Mouse (Mus musculus): ENCODE measurements around the gene Cpe. TPM values are rescaled to one million over a fixed set of nuclear protein-coding genes. Genes with fewer than 3 reads are reported as not detected.

Cpe gene
- total and polyA plus RNA-seq, 3 experiments, result 0.13 TPM; not detected in 2

- no peak for DNase-seq (ENCODE audit: extremely low read depth)
- no peak overlapping the region for H3K9ac ChIP-seq (ENCODE audit: insufficient read depth, low read depth)
- no peak overlapping the region for H3K27ac ChIP-seq (ENCODE audit: insufficient read depth, low read depth)
- dilution Hi-C loops (cut with MboI; ENCODE audit: extremely low pct_ligation_motif_present, extremely low pct_unique_long_range_greater_than_20kb, low sequenced_read_pairs) (no loop called here), in situ Hi-C loops (cut with MboI; ENCODE audit: low pct_ligation_motif_present, low pct_unique_long_range_greater_than_20kb, low sequenced_read_pairs) (no loop called here)
- no peaks in the 10 kb centered on the region for H3K36me3 ChIP-seq (replicated peaks in 1 of 2; ENCODE audit: control insufficient read depth in 1 of 2, insufficient read depth in 1 of 2, low read length in 1 of 2)
- no peaks in the 10 kb centered on the region for H3K27me3 ChIP-seq (replicated peaks)
- H3K9me3 ChIP-seq (replicated peaks; ENCODE audit: low read length), result no peaks in the 10 kb centered on the region
- no peak overlapping the region for H3K4me3 ChIP-seq (replicated peaks in 1 of 3; ENCODE audit: low read depth in 2 of 3, low read length in 2 of 3, poor library complexity in 1 of 3)
- H3K79me2 ChIP-seq (replicated peaks; ENCODE audit: control insufficient read depth, extremely low read depth, insufficient read depth, poor library complexity, severe bottlenecking), result no peaks in the 10 kb centered on the region
- no peaks in the 10 kb centered on the region for H3K4me1 ChIP-seq (ENCODE audit: control insufficient read depth in 1 of 2, insufficient read depth in 2 of 2)
- TF ChIP-seq EP300 (IDR thresholded peaks at IDR 0.05; ENCODE audit: low read length) (no peak), BHLHE40 (IDR thresholded peaks at IDR 0.05; ENCODE audit: low read depth, low read length) (0 out of 2 replicates have a peak, but pooled peaks have one; percentile 6)
- H3K4me2 ChIP-seq (ENCODE audit: insufficient read depth, low read depth, poor library complexity, severe bottlenecking), result no peak overlapping the region
These were observed 48.5 kb downstream of the Cpe start for GRCm38 (mm10) chr8:64644108-64645005.

- no peak for TF ChIP-seq ZKSCAN1 (IDR thresholded peaks at IDR 0.05; ENCODE audit: borderline replicate concordance, low read depth, low read length)
- no peak for TF ChIP-seq USF2 (conservative IDR thresholded peaks at IDR 0.05; ENCODE audit: low read depth, low read length)
- no peak for TF ChIP-seq MXI1 (IDR thresholded peaks at IDR 0.05; ENCODE audit: low read depth, low read length)
- no peak for TF ChIP-seq BHLHE40 (IDR thresholded peaks at IDR 0.05; ENCODE audit: low read depth, low read length)
- TF ChIP-seq IRF4 (IDR thresholded peaks at IDR 0.05; ENCODE audit: low read depth, low read length), result no peak
- TF ChIP-seq GABPA (IDR thresholded peaks at IDR 0.05; ENCODE audit: insufficient replicate concordance, low read depth, low read length), result no peak
- TF ChIP-seq HCFC1 (IDR thresholded peaks at IDR 0.05; ENCODE audit: low read depth, low read length), result no peak
- TF ChIP-seq PAX5 (IDR thresholded peaks at IDR 0.05; ENCODE audit: low read length), result no peak
- TF ChIP-seq USF1 (IDR thresholded peaks at IDR 0.05; ENCODE audit: low read depth, low read length), result no peak
- no peak for TF ChIP-seq RAD21 (IDR thresholded peaks at IDR 0.05; ENCODE audit: low read depth, low read length)
- no peak for TF ChIP-seq ELF1 (IDR thresholded peaks at IDR 0.05; ENCODE audit: low read depth, low read length)
- TF ChIP-seq MAFK (IDR thresholded peaks at IDR 0.05; ENCODE audit: insufficient replicate concordance, low read length), result no peak
- no peak for TF ChIP-seq JUND (conservative IDR thresholded peaks at IDR 0.05; ENCODE audit: low read depth, low read length)
- no peak for TF ChIP-seq MAZ (IDR thresholded peaks at IDR 0.05; ENCODE audit: low read depth, low read length)
- no peak for TF ChIP-seq SIN3A (IDR thresholded peaks at IDR 0.05; ENCODE audit: low read length)
- TF ChIP-seq KAT2A (IDR thresholded peaks at IDR 0.05; ENCODE audit: insufficient replicate concordance, low read length), result no peak
- TF ChIP-seq JUN (IDR thresholded peaks at IDR 0.05; ENCODE audit: insufficient read depth, low read depth, low read length), result no peak
- no peak for TF ChIP-seq MYC (IDR thresholded peaks at IDR 0.05; ENCODE audit: low read depth, low read length)
- no peak for TF ChIP-seq CHD1 (IDR thresholded peaks at IDR 0.05; ENCODE audit: low read depth, low read length)
- in situ Hi-C loops (cut with MboI; ENCODE audit: low pct_ligation_motif_present, low pct_unique_long_range_greater_than_20kb, low sequenced_read_pairs) (no loop called here), dilution Hi-C loops (cut with MboI; ENCODE audit: extremely low pct_ligation_motif_present, extremely low pct_unique_long_range_greater_than_20kb, low sequenced_read_pairs) (no loop called here)
- no peaks in the 10 kb centered on the region for H3K4me1 ChIP-seq (ENCODE audit: control insufficient read depth in 1 of 2, insufficient read depth in 2 of 2)
- H3K4me3 ChIP-seq (replicated peaks in 1 of 3; ENCODE audit: low read depth in 2 of 3, low read length in 2 of 3, poor library complexity in 1 of 3), result no peak overlapping the region
- H3K79me2 ChIP-seq (replicated peaks; ENCODE audit: control insufficient read depth, extremely low read depth, insufficient read depth, poor library complexity, severe bottlenecking), result no peaks in the 10 kb centered on the region
- H3K27ac ChIP-seq (ENCODE audit: insufficient read depth, low read depth), result no peak overlapping the region
- no peaks in the 10 kb centered on the region for H3K36me3 ChIP-seq (replicated peaks in 1 of 2; ENCODE audit: control insufficient read depth in 1 of 2, insufficient read depth in 1 of 2, low read length in 1 of 2)
- no peak for DNase-seq (ENCODE audit: extremely low read depth)
- H3K9me3 ChIP-seq (replicated peaks; ENCODE audit: low read length), result no peaks in the 10 kb centered on the region
- H3K9ac ChIP-seq (ENCODE audit: insufficient read depth, low read depth), result no peak overlapping the region
- no peak overlapping the region for H3K4me2 ChIP-seq (ENCODE audit: insufficient read depth, low read depth, poor library complexity, severe bottlenecking)
- H3K27me3 ChIP-seq (replicated peaks), result no peaks in the 10 kb centered on the region
These were observed 49.5 kb downstream of the Cpe start for GRCm38 (mm10) chr8:64643382-64643781.

Measured in CH12.LX (cell line).